Mouse (Mus musculus) spleen, adult 12 weeks (tissue): ENCODE measurements around the gene Ankfn1.

ENCODE experiments used
- DNase-seq: peaks from one replicate; pipeline ENCODE4 v3.0.0; 2022; ENCODE audit warnings: low spot score

Ankfn1 gene

GRCm38 (mm10) chr11:89676922-89677321 is 100.5 kb downstream of the Ankfn1 start:
- DNase-seq: no peak

GRCm38 (mm10) chr11:89673916-89674507 is 103.4 kb downstream of the Ankfn1 start:
- DNase-seq: no peak

GRCm38 (mm10) chr11:89672510-89673085 is 104.9 kb downstream of the Ankfn1 start:
- DNase-seq: no peak

- DNase-seq: no peak
Measured at GRCm38 (mm10) chr11:89665170-89665880, 112.1 kb downstream of the Ankfn1 start.

- DNase-seq: no peak
Measured at GRCm38 (mm10) chr11:89659048-89659447, 118.4 kb downstream of the Ankfn1 start.

- DNase-seq: no peak
Measured at GRCm38 (mm10) chr11:89656556-89656955, 120.9 kb downstream of the Ankfn1 start.

- DNase-seq: no peak
Measured at GRCm38 (mm10) chr11:89635740-89636139, 141.7 kb downstream of the Ankfn1 start.

GRCm38 (mm10) chr11:89631315-89631714 is 146.1 kb downstream of the Ankfn1 start:
- DNase-seq: no peak

GRCm38 (mm10) chr11:89628562-89628961 is 148.9 kb downstream of the Ankfn1 start:
- no peak for DNase-seq

GRCm38 (mm10) chr11:89627232-89627631 is 150.2 kb downstream of the Ankfn1 start:
- no peak for DNase-seq

GRCm38 (mm10) chr11:89623698-89624445 is 153.6 kb downstream of the Ankfn1 start:
- no peak for DNase-seq

- no peak for DNase-seq
Measured at GRCm38 (mm10) chr11:89619955-89620354, 157.5 kb downstream of the Ankfn1 start.

GRCm38 (mm10) chr11:89615806-89616205 is 161.6 kb downstream of the Ankfn1 start:
- no peak for DNase-seq

GRCm38 (mm10) chr11:89611596-89611995 is 165.9 kb downstream of the Ankfn1 start:
- DNase-seq: no peak

- DNase-seq: no peak
Measured at GRCm38 (mm10) chr11:89608071-89608470, 169.4 kb downstream of the Ankfn1 start.

GRCm38 (mm10) chr11:89607270-89607669 is 170.2 kb downstream of the Ankfn1 start:
- no peak for DNase-seq

GRCm38 (mm10) chr11:89606346-89606745 is 171.1 kb downstream of the Ankfn1 start:
- DNase-seq: no peak

GRCm38 (mm10) chr11:89602966-89603365 is 174.5 kb downstream of the Ankfn1 start:
- DNase-seq: no peak

- DNase-seq: no peak
Measured at GRCm38 (mm10) chr11:89600921-89601515, 176.4 kb downstream of the Ankfn1 start.

- DNase-seq: no peak
Measured at GRCm38 (mm10) chr11:89590273-89590874, 187.1 kb downstream of the Ankfn1 start.

- DNase-seq: no peak
Measured at GRCm38 (mm10) chr11:89586341-89586740, 191.1 kb downstream of the Ankfn1 start.

- no peak for DNase-seq
Measured at GRCm38 (mm10) chr11:89579826-89580225, 197.6 kb downstream of the Ankfn1 start.
